Mouse (Mus musculus) heart, embryonic 16.5 days (tissue): ENCODE results near the gene Cacna2d1. TPM values are rescaled to one million over a fixed set of nuclear protein-coding genes. Genes with fewer than 3 reads are reported as not detected.

Source experiments
- ATAC-seq: fragments of 200-750 bp; cut with Nextera tagmentation; replicated peaks from 2 replicates; pipeline ENCODE4 v1.8.0; 2017; ENCODE audit warnings: moderate number of reproducible peaks; ENCODE audit not compliant: insufficient read depth, low FRiP score; ENCODE audit errors: extremely low read depth
- H3K27ac ChIP-seq: fragments of 300-500 bp; sonication (generic); 2 replicates; pipeline ENCODE4 v1.5.1; 2014; ENCODE audit warnings: mild to moderate bottlenecking, low read length, control low read depth, moderate library complexity
- H3K27me3 ChIP-seq: fragments of 300-500 bp; sonication (generic); 2 replicates; pipeline ENCODE4 v1.6.1; 2014; ENCODE audit warnings: low read length, mixed read lengths; ENCODE audit not compliant: control insufficient read depth, insufficient read depth
- H3K36me3 ChIP-seq: fragments of 300-500 bp; sonication (generic); 2 replicates; pipeline ENCODE4 v1.6.1; 2014; ENCODE audit not compliant: control insufficient read depth, insufficient read depth
- H3K4me1 ChIP-seq: fragments of 300-500 bp; sonication (generic); 2 replicates; pipeline ENCODE4 v1.6.1; 2014; ENCODE audit warnings: low read length, mixed read lengths; ENCODE audit not compliant: control insufficient read depth, insufficient read depth
- H3K4me2 ChIP-seq: fragments of 300-500 bp; sonication (generic); 2 replicates; pipeline ENCODE4 v1.6.1; 2014; ENCODE audit warnings: low read depth, mild to moderate bottlenecking, control low read depth, low read length
- H3K4me3 ChIP-seq: fragments of 300-500 bp; sonication (generic); 2 replicates; pipeline ENCODE4 v1.5.1; 2014; ENCODE audit warnings: mild to moderate bottlenecking, control low read depth, low read length
- H3K9ac ChIP-seq: fragments of 300-500 bp; sonication (generic); 2 replicates; pipeline ENCODE4 v1.6.1; 2014; ENCODE audit warnings: low read length, control low read depth
- H3K9me3 ChIP-seq: fragments of 300-500 bp; sonication (generic); replicated peaks from 2 replicates; pipeline ENCODE4 v1.6.1; 2016; ENCODE audit warnings: low read length; ENCODE audit not compliant: control insufficient read depth
- WGBS: fragments of 180-500 bp; shearing (Covaris S2); extraction: QIAGEN DNeasy Blood & Tissue Kit; methylation state at CpG from one replicate; pipeline ENCODE4 v1.1.7; 2014; 5-methylcytosine and 5-hydroxymethylcytosine counted together
- polyA plus RNA-seq: library from polyadenylated mRNA; unstranded; fragments of >200 nt; fragmentation: Nextera tagmentation; extraction: Ambion mirVana; gene quantifications from 2 replicates; pipeline ENCODE4 v1.2.1, GENCODE M21; 2015

Gene Cacna2d1
- polyA plus RNA-seq, 1 experiment from 2014 or later, result 14.9 TPM

GRCm38 (mm10) chr5:16062773-16063172 is 128.3 kb downstream of the Cacna2d1 start:
- Histone ChIP-seq H3K9ac (no peak overlapping the region), H3K4me2 (no peak overlapping the region), H3K4me3 (no peak overlapping the region), H3K27me3 (no peaks in the 10 kb centered on the region), H3K9me3 (no peaks in the 10 kb centered on the region), H3K36me3 (no peaks in the 10 kb centered on the region), H3K27ac (no peak overlapping the region), H3K4me1 (no peaks in the 10 kb centered on the region)
- 67% methylated on average over 5 of the region's 5 CpGs for WGBS
- ATAC-seq, result no peak

- Histone ChIP-seq H3K9me3 (no peaks in the 10 kb centered on the region), H3K27me3 (no peaks in the 10 kb centered on the region), H3K4me2 (no peak overlapping the region), H3K4me1 (no peaks in the 10 kb centered on the region), H3K27ac (no peak overlapping the region), H3K9ac (no peak overlapping the region), H3K36me3 (no peaks in the 10 kb centered on the region), H3K4me3 (no peak overlapping the region)
- no peak for ATAC-seq
These were observed 128.8 kb downstream of the Cacna2d1 start for GRCm38 (mm10) chr5:16063273-16063672.

- WGBS, result 67% methylated on average over 3 of the region's 3 CpGs
- H3K9me3 ChIP-seq, result no peaks in the 10 kb centered on the region
- H3K9ac ChIP-seq, result no peak overlapping the region
- H3K4me3 ChIP-seq, result no peak overlapping the region
- H3K4me1 ChIP-seq, result no peaks in the 10 kb centered on the region
- no peaks in the 10 kb centered on the region for H3K36me3 ChIP-seq
- no peak overlapping the region for H3K4me2 ChIP-seq
- no peak for ATAC-seq
- no peaks in the 10 kb centered on the region for H3K27me3 ChIP-seq
- no peak overlapping the region for H3K27ac ChIP-seq
These were observed 129.5 kb downstream of the Cacna2d1 start for GRCm38 (mm10) chr5:16063949-16064348.

- 76% methylated on average over 4 of the region's 4 CpGs for WGBS
- H3K9ac ChIP-seq, result no peak overlapping the region
- H3K4me3 ChIP-seq, result no peak overlapping the region
- no peaks in the 10 kb centered on the region for H3K9me3 ChIP-seq
- no peak overlapping the region for H3K4me2 ChIP-seq
- H3K27me3 ChIP-seq, result no peaks in the 10 kb centered on the region
- no peaks in the 10 kb centered on the region for H3K36me3 ChIP-seq
- no peak for ATAC-seq
- no peaks in the 10 kb centered on the region for H3K4me1 ChIP-seq
- no peak overlapping the region for H3K27ac ChIP-seq
These were observed 131.3 kb downstream of the Cacna2d1 start for GRCm38 (mm10) chr5:16065816-16066215.

- Histone ChIP-seq H3K4me2 (no peak overlapping the region), H3K27me3 (no peaks in the 10 kb centered on the region), H3K9me3 (no peaks in the 10 kb centered on the region), H3K4me1 (no peaks in the 10 kb centered on the region), H3K9ac (no peak overlapping the region), H3K27ac (no peak overlapping the region), H3K36me3 (no peaks in the 10 kb centered on the region), H3K4me3 (no peak overlapping the region)
- ATAC-seq, result no peak
- 69% methylated on average over 2 of the region's 2 CpGs for WGBS
These were observed 147.8 kb downstream of the Cacna2d1 start for GRCm38 (mm10) chr5:16082253-16082652.

- no peak for ATAC-seq
- 83% methylated on average over 10 of the region's 10 CpGs for WGBS
- no peaks in the 10 kb centered on the region for H3K4me1 ChIP-seq
These were observed 152.8 kb downstream of the Cacna2d1 start for GRCm38 (mm10) chr5:16086979-16087902.

GRCm38 (mm10) chr5:16087995-16088394 is 153.5 kb downstream of the Cacna2d1 start:
- H3K4me1 ChIP-seq, result no peaks in the 10 kb centered on the region
- H3K4me2 ChIP-seq, result no peak overlapping the region
- 58% methylated on average over 2 of the region's 2 CpGs for WGBS
- H3K36me3 ChIP-seq, result no peaks in the 10 kb centered on the region
- no peaks in the 10 kb centered on the region for H3K27me3 ChIP-seq
- no peak overlapping the region for H3K9ac ChIP-seq
- no peaks in the 10 kb centered on the region for H3K9me3 ChIP-seq
- no peak overlapping the region for H3K27ac ChIP-seq
- ATAC-seq, result no peak
- H3K4me3 ChIP-seq, result no peak overlapping the region

More at GRCm38 (mm10) chr5:16086979-16087902, 152.8 kb downstream of the Cacna2d1 start:
- Histone ChIP-seq H3K27ac (no peak overlapping the region), H3K36me3 (no peaks in the 10 kb centered on the region), H3K9ac (no peak overlapping the region), H3K27me3 (no peaks in the 10 kb centered on the region), H3K4me3 (no peak overlapping the region), H3K4me2 (no peak overlapping the region), H3K9me3 (no peaks in the 10 kb centered on the region)

- Histone ChIP-seq H3K4me3 (no peak overlapping the region), H3K36me3 (no peaks in the 10 kb centered on the region), H3K27ac (no peak overlapping the region), H3K9me3 (no peaks in the 10 kb centered on the region), H3K9ac (no peak overlapping the region), H3K4me1 (no peaks in the 10 kb centered on the region), H3K4me2 (no peak overlapping the region), H3K27me3 (no peaks in the 10 kb centered on the region)
- WGBS, result 59% methylated on average over 7 of the region's 7 CpGs
- no peak for ATAC-seq
These were observed 158.0 kb downstream of the Cacna2d1 start for GRCm38 (mm10) chr5:16092540-16092939.

- WGBS, result 79% methylated on average over 11 of the region's 11 CpGs
- Histone ChIP-seq H3K4me2 (no peak overlapping the region), H3K4me3 (no peak overlapping the region)
These were observed 158.7 kb downstream of the Cacna2d1 start for GRCm38 (mm10) chr5:16093071-16093693.

More at GRCm38 (mm10) chr5:16093071-16093693, 158.7 kb downstream of the Cacna2d1 start:
- Histone ChIP-seq H3K9ac (no peak overlapping the region), H3K27me3 (no peaks in the 10 kb centered on the region), H3K9me3 (no peaks in the 10 kb centered on the region), H3K27ac (no peak overlapping the region), H3K4me1 (no peaks in the 10 kb centered on the region), H3K36me3 (no peaks in the 10 kb centered on the region)
- ATAC-seq, result no peak
